Mouse (Mus musculus): ENCODE measurements around the gene Adgra1.
A peak's percentile ranks its signal among the peaks of the same experiment; 100 is the strongest.

The Adgra1 gene

GRCm38 (mm10) chr7:139850152-139850551 is 16.2 kb downstream of the Adgra1 start:
- DNase-seq (ENCODE audit: low spot score in 2 of 2): no peak

- DNase-seq (ENCODE audit: low spot score in 2 of 2): no peak
Measured at GRCm38 (mm10) chr7:139850677-139851076, 16.7 kb downstream of the Adgra1 start.

DNA sequence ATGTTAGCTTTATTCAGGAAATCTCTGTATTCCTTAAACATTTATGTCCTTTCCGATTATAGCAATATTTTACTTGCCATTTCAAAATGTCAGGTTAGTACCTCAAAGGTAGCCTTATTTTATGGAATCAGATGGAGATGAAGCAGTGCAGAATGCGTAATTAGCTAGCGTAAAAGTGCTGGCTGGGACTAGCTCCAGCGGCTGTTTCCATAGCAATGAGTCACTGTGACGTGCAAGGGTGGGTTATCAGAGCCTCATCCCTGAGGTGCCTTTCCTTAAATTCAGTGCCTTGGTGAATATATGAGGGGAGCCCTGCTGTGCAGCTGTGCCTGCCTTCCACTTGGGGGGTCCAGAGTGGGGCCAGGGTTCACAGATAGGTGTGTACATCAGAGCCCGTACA is 17.1 kb downstream of the Adgra1 start:
- no peak for DNase-seq (ENCODE audit: low spot score in 2 of 2)

GRCm38 (mm10) chr7:139855261-139855660 is 21.3 kb downstream of the Adgra1 start:
- no peak for DNase-seq (ENCODE audit: low spot score in 2 of 2)

GRCm38 (mm10) chr7:139861411-139861810 is 27.4 kb downstream of the Adgra1 start:
- DNase-seq (ENCODE audit: low spot score in 2 of 2): peak; percentile 8 to 50

- no peak for DNase-seq (ENCODE audit: low spot score in 2 of 2)
Measured at GRCm38 (mm10) chr7:139863076-139863475, 29.1 kb downstream of the Adgra1 start.

GRCm38 (mm10) chr7:139864253-139864652 is 30.3 kb downstream of the Adgra1 start:
- DNase-seq (ENCODE audit: low spot score in 2 of 2): no peak

- DNase-seq (ENCODE audit: low spot score in 2 of 2): no peak
Measured at GRCm38 (mm10) chr7:139864871-139865270, 30.9 kb downstream of the Adgra1 start.

- no peak for DNase-seq (ENCODE audit: low spot score in 2 of 2)
Measured at GRCm38 (mm10) chr7:139871014-139871413, 37.0 kb downstream of the Adgra1 start.

- no peak for DNase-seq (ENCODE audit: low spot score in 2 of 2)
Measured at GRCm38 (mm10) chr7:139877167-139877792, 43.3 kb downstream of the Adgra1 start.

- no peak for DNase-seq (ENCODE audit: low spot score in 2 of 2)
Measured at GRCm38 (mm10) chr7:139878122-139878521, 44.1 kb downstream of the Adgra1 start.

- no peak for DNase-seq (ENCODE audit: low spot score in 2 of 2)
Measured at GRCm38 (mm10) chr7:139878621-139879020, 44.6 kb downstream of the Adgra1 start.

DNA sequence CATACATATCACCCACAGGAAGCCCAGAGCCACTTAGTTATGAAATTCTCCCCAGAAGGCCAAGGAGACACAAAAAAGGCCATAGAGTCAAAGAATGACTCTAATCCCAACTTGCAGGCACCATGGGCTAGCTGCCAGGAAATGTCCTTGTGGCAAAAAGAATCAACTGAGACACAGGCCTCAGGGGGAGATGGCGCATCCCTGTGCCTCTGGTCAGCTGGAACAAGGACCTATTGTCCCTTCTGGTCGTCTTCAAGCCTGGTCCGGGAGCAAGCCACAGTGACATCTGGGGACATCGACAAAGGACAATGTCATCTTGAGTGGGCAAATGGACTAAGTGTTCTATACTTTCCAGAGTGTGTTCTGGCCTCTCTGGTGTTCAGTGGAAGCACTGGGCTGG is 49.6 kb downstream of the Adgra1 start:
- DNase-seq (ENCODE audit: low spot score in 2 of 2): no peak

DNA sequence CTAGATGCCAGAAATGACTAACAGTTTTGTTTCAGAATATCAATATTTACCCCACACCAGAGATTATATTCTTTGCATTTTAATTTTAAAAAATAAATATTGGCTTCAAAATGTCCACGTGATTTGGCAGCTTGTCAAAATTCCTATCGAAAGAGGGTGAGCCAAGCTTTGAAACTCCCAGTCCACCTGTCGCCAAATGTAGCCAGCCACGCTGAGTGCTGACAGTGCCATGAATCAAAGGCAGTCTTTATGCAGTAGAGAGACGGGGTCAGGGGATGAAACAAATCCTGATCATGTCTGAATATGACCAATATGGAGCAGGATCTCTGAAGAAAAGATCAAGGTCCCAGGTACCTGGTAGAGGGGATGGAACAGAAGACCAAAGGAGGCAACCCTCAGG is 57.8 kb downstream of the Adgra1 start:
- DNase-seq (ENCODE audit: low spot score in 2 of 2): no peak

DNA sequence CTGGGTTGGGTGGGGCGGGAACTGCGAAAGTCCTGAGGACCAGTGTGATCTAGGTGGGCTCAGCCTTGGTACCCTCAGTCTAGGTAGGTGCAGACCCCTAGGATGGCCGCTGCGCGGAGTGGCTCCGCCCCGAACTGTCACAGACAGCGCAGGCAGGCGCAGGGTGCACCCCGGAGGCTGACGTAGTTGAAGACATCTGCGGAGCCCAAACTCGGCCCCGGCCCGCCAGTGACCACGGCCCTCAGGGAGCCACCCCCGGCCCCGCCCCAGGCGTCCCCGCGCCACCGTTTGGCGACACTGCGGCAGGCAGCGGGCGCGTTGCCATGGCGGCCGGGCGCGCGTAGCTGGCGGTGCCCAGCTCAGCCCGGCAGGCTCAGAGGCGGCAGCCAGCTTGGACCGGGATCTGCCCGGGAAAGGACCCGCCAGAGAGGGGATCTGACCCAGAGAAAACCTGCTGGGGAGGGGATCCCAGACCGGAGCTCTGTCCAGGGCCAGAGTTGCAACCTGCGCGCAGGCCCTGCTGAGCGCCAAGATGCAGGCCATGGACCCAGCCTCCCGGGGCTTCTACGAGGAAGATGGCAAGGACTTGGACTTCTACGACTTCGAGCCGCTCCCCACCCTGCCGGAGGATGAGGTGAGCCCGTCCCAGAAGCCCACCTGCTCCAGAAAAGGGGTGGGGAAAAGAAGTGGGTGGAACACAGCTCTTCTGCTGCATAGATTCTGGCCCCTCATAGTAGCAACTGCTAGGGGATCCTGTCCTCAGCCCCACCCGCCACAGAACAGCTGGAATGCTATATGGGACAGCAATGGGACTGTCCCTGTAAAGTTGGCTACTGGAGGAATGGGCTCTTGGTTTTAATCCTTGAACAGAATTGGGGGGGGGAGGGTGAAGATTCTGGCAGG is 60.9 kb downstream of the Adgra1 start, which contains the start of gene Kndc1:
Kndc1 (plus strand) TSS at position 42 of the 903 bp plus-strand sequence.
- DNase-seq (ENCODE audit: low spot score in 2 of 2): no peak

DNA sequence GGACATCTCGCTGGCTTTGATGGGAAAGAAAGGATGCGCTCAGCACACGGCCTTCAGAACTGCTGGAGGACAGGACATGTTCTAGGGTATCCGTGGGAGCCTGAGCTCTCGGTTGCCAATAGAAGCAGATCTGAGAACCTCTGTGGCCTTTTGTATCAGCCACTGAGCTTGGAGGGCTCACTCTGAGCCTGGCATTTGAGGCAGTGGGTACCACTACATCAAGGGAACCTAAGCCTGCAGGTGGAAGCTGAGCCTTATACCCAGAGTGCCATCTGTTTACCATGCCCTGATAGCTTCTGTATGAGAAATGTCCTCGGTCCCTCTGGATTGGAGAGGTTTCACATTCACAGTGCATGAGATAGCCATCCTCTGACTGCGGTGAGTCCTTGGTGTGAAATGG is 62.3 kb downstream of the Adgra1 start:
- no peak for DNase-seq (ENCODE audit: low spot score in 2 of 2)

DNA sequence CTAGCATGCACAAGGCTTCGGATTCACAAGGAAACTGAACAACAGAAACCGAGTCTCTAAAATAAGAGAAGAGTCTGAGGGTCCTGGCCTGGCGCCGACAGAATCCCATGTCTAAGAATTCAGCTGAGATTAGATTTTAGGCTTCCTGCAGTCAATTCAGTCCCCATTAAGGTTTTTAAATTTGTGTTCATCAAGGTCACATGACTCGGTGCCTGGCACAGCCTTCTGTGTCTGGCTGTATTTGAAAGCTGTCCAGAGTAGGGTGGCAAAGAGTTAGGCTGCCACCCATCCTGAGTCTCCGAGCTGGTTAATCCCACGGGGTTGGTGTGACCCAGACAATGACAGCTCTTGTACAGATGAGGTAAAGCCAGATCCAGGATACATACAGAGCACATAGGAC is 62.8 kb downstream of the Adgra1 start:
- no peak for DNase-seq (ENCODE audit: low spot score in 2 of 2)

DNA sequence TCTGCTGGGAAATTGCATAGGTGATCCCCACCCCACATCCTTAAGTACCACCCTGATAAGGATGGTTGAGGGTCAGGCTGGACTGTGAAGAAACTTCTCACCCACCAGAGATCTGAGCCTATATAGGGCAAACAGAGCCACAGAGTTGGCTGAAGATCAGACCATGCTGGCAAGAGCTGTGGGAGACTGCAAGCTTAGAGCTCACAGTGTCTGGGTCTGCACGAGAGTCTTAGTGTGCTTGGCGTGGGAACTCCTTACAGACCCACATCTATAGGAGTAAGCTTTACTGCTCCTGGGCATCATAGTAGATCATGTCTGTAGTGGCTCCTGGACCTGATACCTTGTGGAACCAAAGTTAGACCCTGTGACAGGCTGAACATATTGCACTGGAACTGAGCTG is 64.6 kb downstream of the Adgra1 start:
- DNase-seq (ENCODE audit: low spot score in 2 of 2): no peak

GRCm38 (mm10) chr7:139899505-139899904 is 65.5 kb downstream of the Adgra1 start:
- no peak for DNase-seq (ENCODE audit: low spot score in 2 of 2)

DNA sequence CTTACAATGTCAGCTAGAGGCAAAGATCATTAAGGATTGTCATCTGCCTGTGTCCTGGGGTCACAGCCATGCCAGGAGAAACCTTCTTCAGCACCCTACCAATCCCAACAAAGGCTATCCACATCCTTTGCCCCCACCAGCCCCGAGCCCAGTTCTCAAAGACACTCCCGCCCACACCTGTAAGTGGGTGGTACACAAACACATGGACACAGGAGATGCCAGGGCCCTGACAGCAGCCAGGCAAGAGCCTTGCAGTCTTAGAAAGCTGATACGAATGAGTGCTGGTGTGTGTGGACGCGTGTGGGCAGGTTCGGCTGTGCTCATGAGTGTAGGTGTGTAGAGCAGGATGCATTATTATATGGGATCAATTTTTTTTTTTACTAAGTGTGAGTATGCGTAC is 66.5 kb downstream of the Adgra1 start:
- no peak for DNase-seq (ENCODE audit: low spot score in 2 of 2)

DNA sequence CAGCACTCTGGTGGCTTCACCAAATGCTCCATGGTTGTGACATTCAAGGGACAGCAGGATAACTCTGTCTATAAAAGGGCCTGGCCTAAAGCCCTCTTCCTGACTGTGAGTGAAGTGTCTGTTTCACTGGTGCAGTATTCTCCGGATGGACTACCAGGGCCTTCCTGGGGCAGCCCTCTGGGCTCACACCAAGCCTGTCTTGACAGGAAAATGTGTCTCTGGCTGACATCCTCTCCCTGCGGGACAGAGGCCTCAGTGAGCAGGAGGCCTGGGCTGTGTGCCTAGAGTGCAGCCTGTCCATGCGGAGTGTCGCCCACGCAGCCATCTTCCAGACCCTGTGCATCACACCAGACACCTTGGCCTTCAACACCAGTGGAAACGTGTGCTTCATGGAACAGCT is 66.9 kb downstream of the Adgra1 start:
- DNase-seq (ENCODE audit: low spot score in 2 of 2): no peak

DNA sequence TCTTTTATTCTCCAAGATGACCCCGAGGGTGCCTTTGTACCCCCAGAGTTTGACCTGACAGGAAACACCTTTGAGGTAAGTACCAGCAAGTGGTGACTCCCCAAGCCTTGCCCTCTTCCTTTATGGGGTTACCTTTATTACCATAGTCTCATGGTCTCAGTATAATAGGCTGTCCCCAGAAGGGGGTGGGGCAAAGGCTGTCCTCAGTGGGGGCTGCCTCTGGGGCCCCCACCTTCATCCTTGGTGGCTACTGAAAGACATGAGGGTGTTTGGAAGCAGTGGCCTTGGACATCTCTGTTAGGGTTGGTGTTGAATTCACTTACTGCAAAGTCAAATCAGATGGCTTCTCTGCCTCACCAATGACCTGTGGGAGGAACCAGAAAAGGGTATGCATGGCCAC is 68.0 kb downstream of the Adgra1 start:
- no peak for DNase-seq (ENCODE audit: low spot score in 2 of 2)

GRCm38 (mm10) chr7:139905261-139905660 is 71.3 kb downstream of the Adgra1 start:
- no peak for DNase-seq (ENCODE audit: low spot score in 2 of 2)
